Mouse (Mus musculus): ENCODE results near the gene Krtap1-3. TPM values are rescaled to one million over a fixed set of nuclear protein-coding genes. Genes with fewer than 3 reads are reported as not detected.
"Not testable (repeated sequence)": the region's sequence is repeated elsewhere in the genome, so short reads cannot be mapped to it uniquely, and the experiment has no call there.

Krtap1-3 gene
- polyA plus RNA-seq (2012; ENCODE audit: insufficient read depth, insufficient read length, missing spikeins): not detected in 2 replicates

GRCm38 (mm10) chr11:99590981-99591380 is at the start of gene Krtap1-3:
TSS of gene Krtap1-3 (minus strand) at chr11:99591339.
- Histone ChIP-seq H3K27ac (replicated peaks; ENCODE audit: low read depth, low read length) (no peak within 1 kb of the TSS), H3K4me3 (ENCODE audit: insufficient read depth, low read depth, low read length) (no peak within 1 kb of the TSS), H3K4me1 (ENCODE audit: control insufficient read depth, insufficient read depth, insufficient read length, low read length) (no peaks in the 10 kb centered on the region)

DNA sequence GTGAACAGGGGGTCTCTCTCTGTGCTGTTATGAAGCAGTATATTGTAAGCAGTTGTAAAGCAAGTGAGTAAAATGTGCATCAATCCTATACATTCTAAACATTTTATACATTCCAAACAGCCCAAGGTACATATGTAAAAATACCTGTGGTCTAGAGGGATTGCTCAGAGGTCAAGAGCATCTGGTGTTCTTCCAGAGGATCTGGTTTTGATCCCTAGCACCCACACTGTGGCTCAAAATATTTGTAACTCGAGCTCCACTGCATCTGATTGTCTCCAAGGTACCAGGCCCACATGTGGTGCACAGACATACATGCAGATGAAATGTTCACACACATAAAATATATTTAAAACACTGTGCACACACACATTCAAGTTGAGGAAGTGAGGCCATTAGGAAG is 49.8 kb upstream of the Krtap1-3 start:
- Histone ChIP-seq H3K4me3 (ENCODE audit: insufficient read depth, low read depth, low read length) (no peak overlapping the region), H3K4me1 (ENCODE audit: control insufficient read depth, insufficient read depth, insufficient read length, low read length) (no peaks in the 10 kb centered on the region), H3K27ac (replicated peaks; ENCODE audit: low read depth, low read length) (no peak overlapping the region)

GRCm38 (mm10) chr11:99637086-99637485 is 45.9 kb upstream of the Krtap1-3 start:
- Histone ChIP-seq H3K27ac (replicated peaks; ENCODE audit: low read depth, low read length) (no peak overlapping the region), H3K4me1 (ENCODE audit: control insufficient read depth, insufficient read depth, insufficient read length, low read length) (no peaks in the 10 kb centered on the region), H3K4me3 (ENCODE audit: insufficient read depth, low read depth, low read length) (no peak overlapping the region)

DNA sequence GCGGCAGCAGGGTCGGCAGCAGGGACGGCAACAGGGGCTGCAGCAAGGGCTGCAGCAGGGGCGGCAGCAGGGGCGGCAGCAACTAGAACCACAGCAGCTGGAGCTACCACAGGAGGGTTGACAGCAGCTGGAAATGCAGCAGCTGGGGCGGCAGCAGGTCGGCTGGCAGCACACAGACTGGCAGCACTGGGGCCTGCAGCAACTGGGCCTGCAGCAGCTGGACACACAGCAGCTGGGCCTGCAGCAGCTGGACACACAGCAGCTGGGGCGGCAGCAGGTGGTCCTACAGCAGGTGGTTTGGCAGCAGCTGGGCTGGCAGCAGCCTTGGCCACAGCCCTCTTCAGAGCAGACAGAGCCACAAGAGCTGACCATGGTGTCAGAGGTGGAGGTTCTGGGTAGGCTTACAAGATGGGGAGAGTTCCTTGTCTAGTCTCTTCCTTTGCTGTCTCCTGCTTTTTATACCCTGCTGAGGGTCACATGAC is 43.6 kb upstream of the Krtap1-3 start, which contains the start of gene Krtap4-2:
Gene Krtap4-2, minus strand, starts transcription at position 432 of the 482 bp plus-strand sequence.
- no peak within 1 kb of the TSS for H3K27ac ChIP-seq (replicated peaks; ENCODE audit: low read depth, low read length)
- H3K4me3 ChIP-seq (ENCODE audit: insufficient read depth, low read depth, low read length): no peak within 1 kb of the TSS
- no peaks in the 10 kb centered on the region for H3K4me1 ChIP-seq (ENCODE audit: control insufficient read depth, insufficient read depth, insufficient read length, low read length)

DNA sequence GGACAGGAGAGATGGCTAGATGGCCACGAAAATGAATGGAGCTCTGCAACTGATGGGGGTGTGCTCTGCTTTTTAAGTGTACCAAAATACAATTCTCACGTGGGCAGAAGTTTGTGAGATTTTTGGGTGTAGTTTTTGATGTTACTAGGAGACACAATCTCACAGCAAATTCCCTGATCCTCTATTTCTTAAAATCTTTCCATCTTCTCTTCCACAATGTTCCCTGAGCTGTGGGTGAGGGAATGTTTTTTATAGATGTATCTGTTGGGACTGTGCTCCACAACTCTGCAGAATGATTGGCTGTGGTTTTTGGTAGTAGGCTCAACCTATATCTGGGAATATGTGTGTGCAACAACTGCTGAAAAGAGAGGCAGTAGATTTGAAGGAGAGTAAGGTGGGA is 42.2 kb upstream of the Krtap1-3 start:
- Histone ChIP-seq H3K4me1 (ENCODE audit: control insufficient read depth, insufficient read depth, insufficient read length, low read length) (no peaks in the 10 kb centered on the region), H3K4me3 (ENCODE audit: insufficient read depth, low read depth, low read length) (no peak overlapping the region), H3K27ac (replicated peaks; ENCODE audit: low read depth, low read length) (no peak overlapping the region)

- H3K4me1 ChIP-seq (ENCODE audit: control insufficient read depth, insufficient read depth, insufficient read length, low read length): no peaks in the 10 kb centered on the region
- no peak overlapping the region for H3K27ac ChIP-seq (replicated peaks; ENCODE audit: low read depth, low read length)
- no peak overlapping the region for H3K4me3 ChIP-seq (ENCODE audit: insufficient read depth, low read depth, low read length)
Measured at GRCm38 (mm10) chr11:99630890-99631289, 39.8 kb upstream of the Krtap1-3 start.

GRCm38 (mm10) chr11:99628138-99628537 is 37.0 kb upstream of the Krtap1-3 start, which contains the start of gene Krtap4-1:
TSS of gene Krtap4-1 (minus strand) at chr11:99628238.
- no peak within 1 kb of the TSS for H3K27ac ChIP-seq (replicated peaks; ENCODE audit: low read depth, low read length)
- H3K4me3 ChIP-seq (ENCODE audit: insufficient read depth, low read depth, low read length): no peak within 1 kb of the TSS
- no peaks in the 10 kb centered on the region for H3K4me1 ChIP-seq (ENCODE audit: control insufficient read depth, insufficient read depth, insufficient read length, low read length)

- Histone ChIP-seq H3K27ac (replicated peaks; ENCODE audit: low read depth, low read length) (no peak within 1 kb of the TSS), H3K4me3 (ENCODE audit: insufficient read depth, low read depth, low read length) (no peak within 1 kb of the TSS), H3K4me1 (ENCODE audit: control insufficient read depth, insufficient read depth, insufficient read length, low read length) (no peaks in the 10 kb centered on the region)
Measured at GRCm38 (mm10) chr11:99620335-99620734, 29.2 kb upstream of the Krtap1-3 start, which contains the start of gene Gm11562. TSS of gene Gm11562 (minus strand) at chr11:99620435.

DNA sequence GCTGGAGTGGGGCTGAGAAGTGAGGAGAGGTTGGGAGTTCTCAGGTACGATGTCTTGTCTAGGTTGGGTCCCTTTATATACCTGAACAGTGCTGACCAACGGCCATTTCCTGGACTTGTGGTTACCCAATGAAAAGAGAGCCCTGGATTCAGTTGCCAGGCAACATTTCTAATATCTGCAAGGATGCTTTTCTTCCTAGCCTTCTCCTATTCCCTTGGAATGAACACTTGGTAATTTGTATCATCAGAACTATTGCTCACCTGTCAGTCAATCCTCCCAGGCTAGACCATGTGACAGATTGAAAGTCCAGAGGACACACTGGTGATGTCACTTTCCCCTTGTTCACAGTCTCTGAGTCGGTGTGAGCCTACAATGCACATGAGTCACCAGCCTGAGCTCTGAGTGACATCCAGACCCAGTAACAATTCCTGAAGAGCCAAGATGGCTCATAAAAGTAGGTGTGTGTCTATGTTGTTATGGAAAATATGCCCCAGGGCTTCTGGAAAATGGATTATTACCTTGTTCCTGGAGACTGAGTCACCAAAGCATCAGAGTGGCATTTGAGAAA is 23.7 kb upstream of the Krtap1-3 start, which contains the start of gene Krtap2-4:
Gene Krtap2-4, minus strand, starts transcription at position 51 of the 568 bp plus-strand sequence.
- Histone ChIP-seq H3K4me1 (ENCODE audit: control insufficient read depth, insufficient read depth, insufficient read length, low read length) (no peaks in the 10 kb centered on the region), H3K27ac (replicated peaks; ENCODE audit: low read depth, low read length) (no peak within 1 kb of the TSS), H3K4me3 (ENCODE audit: insufficient read depth, low read depth, low read length) (no peak within 1 kb of the TSS)

DNA sequence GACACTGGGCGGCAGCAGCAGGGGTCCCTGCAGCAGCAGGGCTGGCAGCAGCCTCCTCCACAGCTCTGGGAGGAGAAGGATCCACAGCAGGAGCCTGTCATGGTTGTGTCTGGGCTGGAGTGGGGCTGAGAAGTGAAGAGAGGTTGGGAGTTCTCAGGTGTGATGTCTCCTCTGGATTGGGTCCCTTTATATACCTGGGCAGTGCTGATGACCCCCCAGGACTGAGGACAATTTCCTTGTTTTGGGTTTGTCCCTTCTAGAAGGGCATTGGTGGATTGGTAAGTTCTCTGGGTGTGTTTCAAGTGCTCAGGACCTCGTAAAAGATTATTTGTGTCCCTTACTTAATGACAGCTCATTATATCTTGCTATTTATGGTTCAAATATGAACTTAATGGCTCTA is 18.9 kb upstream of the Krtap1-3 start, which contains the start of gene Gm11937:
Gene Gm11937, minus strand, starts transcription at position 101 of the 400 bp plus-strand sequence.
- H3K4me3 ChIP-seq (ENCODE audit: insufficient read depth, low read depth, low read length); H3K4me1 ChIP-seq (ENCODE audit: control insufficient read depth, insufficient read depth, insufficient read length, low read length); H3K27ac ChIP-seq (replicated peaks; ENCODE audit: low read depth, low read length): not testable (repeated sequence)

DNA sequence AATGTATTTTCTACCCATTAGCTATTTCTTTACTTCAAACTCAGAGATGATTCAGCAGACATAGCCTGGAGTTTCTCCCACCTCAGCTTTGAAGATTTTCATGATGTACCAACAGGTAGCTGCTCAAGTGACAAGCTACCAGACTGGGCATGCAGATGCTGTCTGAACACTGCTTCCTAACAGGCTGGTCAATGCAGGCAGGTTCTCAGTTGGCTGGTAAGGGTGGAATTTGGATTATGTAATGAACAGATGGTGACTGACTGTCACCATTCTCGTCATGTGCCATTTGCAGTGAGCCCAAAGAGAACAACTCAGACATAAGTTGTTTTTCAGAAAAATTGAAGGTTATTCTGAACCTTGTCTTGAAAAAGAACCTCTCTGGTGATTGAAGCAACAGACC is 18.0 kb upstream of the Krtap1-3 start:
- Histone ChIP-seq H3K4me1 (ENCODE audit: control insufficient read depth, insufficient read depth, insufficient read length, low read length) (no peaks in the 10 kb centered on the region), H3K27ac (replicated peaks; ENCODE audit: low read depth, low read length) (no peak overlapping the region), H3K4me3 (ENCODE audit: insufficient read depth, low read depth, low read length) (no peak overlapping the region)

DNA sequence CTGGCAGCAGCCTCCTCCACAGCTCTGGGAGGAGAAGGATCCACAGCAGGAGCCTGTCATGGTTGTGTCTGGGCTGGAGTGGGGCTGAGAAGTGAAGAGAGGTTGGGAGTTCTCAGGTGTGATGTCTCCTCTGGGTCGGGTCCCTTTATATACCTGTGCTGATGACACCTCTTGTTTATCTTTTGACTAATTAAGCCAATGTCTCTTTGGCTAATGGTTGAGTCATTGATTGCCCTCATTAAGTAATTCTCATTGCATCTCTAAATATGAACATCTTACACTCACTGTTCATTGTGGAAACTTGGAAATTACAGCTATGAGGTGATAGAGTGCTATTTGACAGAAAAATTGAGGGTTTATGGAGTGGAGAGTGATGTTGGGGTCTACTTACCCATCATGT is 12.1 kb upstream of the Krtap1-3 start, which contains the start of gene Gm11938:
Gene Gm11938, minus strand, starts transcription at position 101 of the 400 bp plus-strand sequence.
- not testable (repeated sequence) for H3K4me3 ChIP-seq (ENCODE audit: insufficient read depth, low read depth, low read length); H3K27ac ChIP-seq (replicated peaks; ENCODE audit: low read depth, low read length); H3K4me1 ChIP-seq (ENCODE audit: control insufficient read depth, insufficient read depth, insufficient read length, low read length)

DNA sequence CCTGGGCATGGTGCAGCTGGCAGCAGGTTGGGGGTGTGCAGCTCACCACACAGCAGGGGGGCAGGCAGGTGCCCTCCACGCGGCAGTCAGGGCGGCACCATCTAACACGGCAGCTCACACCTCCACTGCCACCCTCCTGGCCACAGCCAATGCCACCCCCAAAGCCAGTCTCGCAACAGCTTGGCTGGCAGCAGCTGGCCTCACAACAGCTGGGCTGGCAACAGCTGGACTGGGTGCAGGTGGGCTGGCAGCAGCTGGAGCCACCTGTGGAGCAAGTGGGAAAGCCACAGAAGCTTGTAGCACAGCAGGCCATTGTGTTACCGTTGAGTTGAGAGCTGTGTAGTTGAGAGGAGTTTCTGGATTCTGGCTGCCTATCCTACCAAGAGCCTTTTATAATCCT is 6.6 kb upstream of the Krtap1-3 start, which contains the start of gene Krtap9-3:
Gene Krtap9-3, minus strand, starts transcription at position 364 of the 400 bp plus-strand sequence.
- not testable (repeated sequence) for H3K27ac ChIP-seq (replicated peaks; ENCODE audit: low read depth, low read length); H3K4me3 ChIP-seq (ENCODE audit: insufficient read depth, low read depth, low read length); H3K4me1 ChIP-seq (ENCODE audit: control insufficient read depth, insufficient read depth, insufficient read length, low read length)

GRCm38 (mm10) chr11:99585096-99585495 is 6.0 kb downstream of the Krtap1-3 start:
- H3K4me3 ChIP-seq (ENCODE audit: insufficient read depth, low read depth, low read length): no peak overlapping the region
- no peak overlapping the region for H3K27ac ChIP-seq (replicated peaks; ENCODE audit: low read depth, low read length)
- no peaks in the 10 kb centered on the region for H3K4me1 ChIP-seq (ENCODE audit: control insufficient read depth, insufficient read depth, insufficient read length, low read length)

- Histone ChIP-seq H3K4me3 (ENCODE audit: insufficient read depth, low read depth, low read length) (no peak within 1 kb of the TSS), H3K27ac (replicated peaks; ENCODE audit: low read depth, low read length) (no peak within 1 kb of the TSS), H3K4me1 (ENCODE audit: control insufficient read depth, insufficient read depth, insufficient read length, low read length) (no peaks in the 10 kb centered on the region)
Measured at GRCm38 (mm10) chr11:99583245-99583704, 7.9 kb downstream of the Krtap1-3 start, which contains the start of gene Krtap1-4. TSS of gene Krtap1-4 (minus strand) at chr11:99583654.

DNA sequence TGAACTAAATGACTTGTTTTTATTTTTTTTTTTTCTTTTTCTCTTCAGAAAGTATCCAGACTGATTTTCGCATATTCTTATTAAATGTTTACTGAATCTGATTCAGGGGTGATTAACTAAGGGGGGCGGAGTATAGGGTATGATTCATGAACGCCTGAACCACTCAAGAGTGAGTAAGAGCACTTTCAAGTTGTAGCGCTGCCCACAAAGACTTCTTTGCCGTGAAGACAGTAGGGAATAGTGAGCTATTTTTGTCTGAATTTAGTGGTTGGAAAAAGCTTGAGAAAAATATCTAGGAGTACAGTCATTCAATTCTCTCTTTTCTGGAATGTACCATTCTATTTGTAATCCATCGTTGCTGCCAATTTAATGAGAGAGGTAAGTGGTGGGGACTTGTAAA is 9.6 kb downstream of the Krtap1-3 start:
- no peaks in the 10 kb centered on the region for H3K4me1 ChIP-seq (ENCODE audit: control insufficient read depth, insufficient read depth, insufficient read length, low read length)
- H3K27ac ChIP-seq (replicated peaks; ENCODE audit: low read depth, low read length): no peak overlapping the region
- no peak overlapping the region for H3K4me3 ChIP-seq (ENCODE audit: insufficient read depth, low read depth, low read length)

All from brown adipose tissue, adult 24 weeks (tissue).